Comparison of ENCODE assay signal across 33 mouse cellular contexts in the genomic region with DNA sequence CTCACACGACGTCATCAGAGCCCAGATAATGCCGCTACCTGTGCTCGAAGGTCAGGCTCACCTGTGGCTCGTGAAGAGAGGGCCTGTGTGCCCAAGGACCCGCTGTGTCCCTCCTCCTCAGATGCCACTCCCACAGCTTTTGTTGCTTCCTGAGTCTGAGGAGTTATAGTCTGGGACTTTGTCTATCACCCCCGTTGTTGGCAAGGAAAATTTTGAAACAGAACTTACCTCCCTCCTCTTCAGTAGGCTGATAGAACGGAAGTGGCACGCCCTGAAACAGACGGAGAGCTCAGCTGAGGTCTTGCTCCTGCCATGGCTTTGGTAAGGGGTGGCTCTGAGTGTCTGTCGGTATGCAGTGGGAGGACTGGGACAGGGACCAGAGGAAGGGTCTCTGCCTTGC. TPM values are rescaled to one million over a fixed set of nuclear protein-coding genes. Genes with fewer than 3 reads are reported as not detected.
DNase-seq lines count a peak whose midpoint lies in the region; ATAC-seq lines count a peak whose summit lies in the region.
"Had no signal": no experiment of that assay in that cellular context is flagged by ENCODE, and none has a peak within 500 bp of the region (broad histone marks: within the 10 kb centered on the region; RNA-seq: fewer than 3 reads in every experiment).

No protein-coding gene starts in this region.

- H3K36me3 ChIP-seq in midbrain, embryonic 12.5 days, result peaks cover 91% of the 10 kb centered on the region
- peaks cover 76% of the 10 kb centered on the region for H3K36me3 ChIP-seq in midbrain, embryonic 13.5 days

- H3K4me2 ChIP-seq in midbrain, embryonic 12.5 days (replicated peaks), result no peak overlapping the region
- H3K4me2 ChIP-seq in midbrain, embryonic 13.5 days (replicated peaks), result no peak overlapping the region
- H3K4me2 ChIP-seq: embryonic facial prominence, embryonic 13.5 days; embryonic facial prominence, embryonic 15.5 days; forebrain, embryonic 12.5 days had no signal

- H3K4me1 ChIP-seq in midbrain, embryonic 12.5 days, result no peaks in the 10 kb centered on the region
- no peaks in the 10 kb centered on the region for H3K4me1 ChIP-seq in midbrain, embryonic 13.5 days (replicated peaks)
- H3K4me1 ChIP-seq in brown adipose tissue, adult 24 weeks (ENCODE audit: control insufficient read depth, insufficient read depth, insufficient read length, low read length), result peaks cover 50% of the 10 kb centered on the region
- H3K4me1 ChIP-seq: forebrain, embryonic 12.5 days had no signal

- H3K9ac ChIP-seq in midbrain, embryonic 12.5 days (replicated peaks), result 0 out of 2 replicates have a peak overlapping the region, but pooled peaks have one; percentile 12
- no peak overlapping the region for H3K9ac ChIP-seq in midbrain, embryonic 13.5 days (replicated peaks)
- H3K9ac ChIP-seq: embryonic facial prominence, embryonic 13.5 days; embryonic facial prominence, embryonic 15.5 days; forebrain, embryonic 12.5 days had no signal

- 96% methylated on average over 11 of the region's 11 CpGs for WGBS in midbrain, embryonic 12.5 days
- WGBS in midbrain, embryonic 13.5 days, result 95% methylated on average over 11 of the region's 11 CpGs

- H3K9me3 ChIP-seq in midbrain, embryonic 12.5 days, result no peaks in the 10 kb centered on the region
- H3K9me3 ChIP-seq in midbrain, embryonic 13.5 days, result no peaks in the 10 kb centered on the region
- H3K9me3 ChIP-seq: embryonic facial prominence, embryonic 13.5 days; embryonic facial prominence, embryonic 15.5 days; forebrain, embryonic 10.5 days; forebrain, embryonic 12.5 days; G1E had no signal

- DNase-seq in heart, adult 11 months, result peak; percentile 91
- DNase-seq in heart, postnatal 4 days, result no peak
- DNase-seq in kidney, adult 9 months, result peak; percentile 36
- no peak for DNase-seq in kidney, postnatal 14 days
- DNase-seq: adrenal gland, adult 8-10 months; adrenal gland, postnatal 14 days; adrenal gland, postnatal 36 days; cerebellum, adult 11 months; cerebellum, adult 18-20 months; cerebellum, adult 8-10 months; cerebellum, adult 9-11 months; cerebellum, postnatal 14 days; cerebellum, postnatal 36 days; embryo, embryonic 11 days had no signal

- H3K27ac ChIP-seq in midbrain, embryonic 12.5 days (replicated peaks), result no peak overlapping the region
- H3K27ac ChIP-seq in midbrain, embryonic 13.5 days, result no peak overlapping the region
- peak overlapping the region; percentile 95 for H3K27ac ChIP-seq in brown adipose tissue, adult 24 weeks (replicated peaks; ENCODE audit: low read depth, low read length)
- H3K27ac ChIP-seq: embryonic facial prominence, embryonic 13.5 days; embryonic facial prominence, embryonic 15.5 days; forebrain, embryonic 10.5 days; forebrain, embryonic 12.5 days had no signal

- H3K4me3 ChIP-seq in midbrain, embryonic 12.5 days, result no peak overlapping the region
- H3K4me3 ChIP-seq in midbrain, embryonic 13.5 days (replicated peaks), result no peak overlapping the region
- peak overlapping the region; percentile 59 for H3K4me3 ChIP-seq in brown adipose tissue, adult 24 weeks (ENCODE audit: insufficient read depth, low read depth, low read length)
- H3K4me3 ChIP-seq: embryonic facial prominence, embryonic 13.5 days; embryonic facial prominence, embryonic 15.5 days; erythroblast, embryonic 14.5 days; forebrain, embryonic 10.5 days; forebrain, embryonic 12.5 days had no signal

- H3K27me3 ChIP-seq in midbrain, embryonic 12.5 days, result no peaks in the 10 kb centered on the region
- H3K27me3 ChIP-seq in midbrain, embryonic 13.5 days, result no peaks in the 10 kb centered on the region
- H3K27me3 ChIP-seq: CH12.LX; embryonic facial prominence, embryonic 13.5 days; embryonic facial prominence, embryonic 15.5 days; forebrain, embryonic 12.5 days; Patski had no signal

- no peak for ATAC-seq in midbrain, embryonic 12.5 days (ENCODE audit: low FRiP score, low read depth)
- ATAC-seq in midbrain, embryonic 13.5 days, result no peak
- no peak for ATAC-seq in CD4-positive, CD25-positive, alpha-beta regulatory T cell, adult 4 months
- ATAC-seq: activated CD4-positive, CD25-positive, alpha-beta regulatory T cell, adult 4 months; forebrain, embryonic 14.5 days; forebrain, embryonic 16.5 days; Patski had no signal

RNA-seq across cellular contexts. Expression of a gene that starts 13.8 kb away (rescaled TPM):
- 10 to 100 TPM; 32.9 to 37.1 TPM for total RNA-seq in heart, postnatal 4 days (2021)
- 57.4 and 59.6 TPM in 2 replicates for polyA plus RNA-seq in midbrain, embryonic 12.5 days (2016; fragmentation: Nextera tagmentation; extraction: Ambion mirVana)
- 31.6 and 32.1 TPM in 2 replicates for polyA plus RNA-seq in midbrain, embryonic 13.5 days (2015; fragmentation: Nextera tagmentation; extraction: Ambion mirVana)
- 6.5 and 7.0 TPM in 2 replicates for polyA plus RNA-seq in brown adipose tissue, adult 24 weeks (2012; ENCODE audit: insufficient read depth, insufficient read length, missing spikeins)
- polyA plus RNA-seq in CD4-positive, CD25-positive, alpha-beta regulatory T cell, adult 4 months (2017; shearing (Covaris generic)), result 10 to 100 TPM; 13.8 to 15.8 TPM

RNA-seq across cellular contexts. Expression of a gene that starts 25.6 kb away (rescaled TPM):
- total RNA-seq in heart, postnatal 4 days (2021), result 10 to 100 TPM; 14.2 to 14.7 TPM
- polyA plus RNA-seq in midbrain, embryonic 12.5 days (2016; fragmentation: Nextera tagmentation; extraction: Ambion mirVana), result 3.6 and 3.8 TPM in 2 replicates
- polyA plus RNA-seq in midbrain, embryonic 13.5 days (2015; fragmentation: Nextera tagmentation; extraction: Ambion mirVana), result 7.5 and 7.8 TPM in 2 replicates
- polyA plus RNA-seq in brown adipose tissue, adult 24 weeks (2012; ENCODE audit: insufficient read depth, insufficient read length, missing spikeins), result 4.0 and 5.4 TPM in 2 replicates
- polyA plus RNA-seq in CD4-positive, CD25-positive, alpha-beta regulatory T cell, adult 4 months (2017; shearing (Covaris generic)), result under 1 TPM in 1 of 2 experiments, not detected in 1; 0.34 TPM
- total RNA-seq: common myeloid progenitor, adult 5-6 weeks had no signal

RNA-seq across cellular contexts. Expression of a gene that starts 35.7 kb away (rescaled TPM):
- total RNA-seq in heart, postnatal 4 days (2021), result not detected
- not detected in 2 replicates for polyA plus RNA-seq in midbrain, embryonic 12.5 days (2016; fragmentation: Nextera tagmentation; extraction: Ambion mirVana)
- polyA plus RNA-seq in midbrain, embryonic 13.5 days (2015; fragmentation: Nextera tagmentation; extraction: Ambion mirVana), result not detected in 2 replicates
- not detected in 2 replicates for polyA plus RNA-seq in brown adipose tissue, adult 24 weeks (2012; ENCODE audit: insufficient read depth, insufficient read length, missing spikeins)
- not detected for polyA plus RNA-seq in CD4-positive, CD25-positive, alpha-beta regulatory T cell, adult 4 months (2017; shearing (Covaris generic))
- total RNA-seq: adrenal gland, adult 18-20 months; adrenal gland, adult 8-10 months; adrenal gland, postnatal 14 days; adrenal gland, postnatal 36 days; CH12.LX; common myeloid progenitor, adult 5-6 weeks; G1E had no signal
- polyA plus RNA-seq: activated CD4-positive, CD25-positive, alpha-beta regulatory T cell, adult 4 months; C2C12; embryonic facial prominence, embryonic 11.5 days; embryonic facial prominence, embryonic 13.5 days; embryonic facial prominence, embryonic 15.5 days; erythroblast, embryonic 14.5 days; forebrain, embryonic 10.5 days; forebrain, embryonic 12.5 days; forebrain, embryonic 14.5 days; forebrain, embryonic 16.5 days; G1E; Patski had no signal

RNA-seq across cellular contexts. Expression of a gene that starts 37.4 kb away (rescaled TPM):
- 100 to 1,000 TPM; 111 to 119 TPM for total RNA-seq in heart, postnatal 4 days (2021)
- 171 and 185 TPM in 2 replicates for polyA plus RNA-seq in midbrain, embryonic 12.5 days (2016; fragmentation: Nextera tagmentation; extraction: Ambion mirVana)
- 157 and 158 TPM in 2 replicates for polyA plus RNA-seq in midbrain, embryonic 13.5 days (2015; fragmentation: Nextera tagmentation; extraction: Ambion mirVana)
- 22.6 and 36.6 TPM in 2 replicates for polyA plus RNA-seq in brown adipose tissue, adult 24 weeks (2012; ENCODE audit: insufficient read depth, insufficient read length, missing spikeins)
- 100 to 1,000 TPM; 214 to 296 TPM for polyA plus RNA-seq in CD4-positive, CD25-positive, alpha-beta regulatory T cell, adult 4 months (2017; shearing (Covaris generic))

RNA-seq across cellular contexts. Expression of a gene that starts 56.3 kb away (rescaled TPM):
- 1 to 10 TPM; 2.0 TPM for total RNA-seq in heart, postnatal 4 days (2021)
- 11.1 and 11.4 TPM in 2 replicates for polyA plus RNA-seq in midbrain, embryonic 12.5 days (2016; fragmentation: Nextera tagmentation; extraction: Ambion mirVana)
- 16.4 and 16.9 TPM in 2 replicates for polyA plus RNA-seq in midbrain, embryonic 13.5 days (2015; fragmentation: Nextera tagmentation; extraction: Ambion mirVana)
- polyA plus RNA-seq in brown adipose tissue, adult 24 weeks (2012; ENCODE audit: insufficient read depth, insufficient read length, missing spikeins), result not detected in 2 replicates
- under 1 TPM; 0.51 to 0.84 TPM for polyA plus RNA-seq in CD4-positive, CD25-positive, alpha-beta regulatory T cell, adult 4 months (2017; shearing (Covaris generic))

Comparison
In these comparisons a context has a peak if more than half of its experiments do, and no peak if none do; other contexts are left out.
1. DNase-seq: peak in heart, adult 11 months (single experiment) and kidney, adult 9 months (single experiment); none in heart, postnatal 4 days (single experiment) and kidney, postnatal 14 days (single experiment).